In the genomic region with DNA sequence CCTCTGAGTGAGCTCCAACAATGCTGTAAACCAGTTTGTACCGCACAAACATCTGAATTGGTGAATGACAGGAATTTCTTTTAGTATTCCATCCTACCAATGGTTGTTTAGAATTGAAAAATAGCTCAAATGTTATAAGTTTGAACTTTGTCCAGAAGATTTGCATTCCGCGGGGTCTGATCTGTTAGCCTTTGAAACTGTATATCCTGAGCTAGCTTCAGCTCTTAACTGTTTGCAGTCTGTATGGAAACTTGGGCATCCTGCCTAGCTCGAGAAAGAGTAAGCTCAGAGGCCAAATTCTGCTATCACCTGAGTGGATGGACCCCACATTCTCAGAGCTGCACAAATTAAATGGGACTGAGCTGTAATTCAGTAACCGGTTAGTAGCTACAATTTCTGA, we compare ENCODE assay signal across 8 mouse cellular contexts. TPM values are rescaled to one million over a fixed set of nuclear protein-coding genes. Genes with fewer than 3 reads are reported as not detected.
DNase-seq lines count a peak whose midpoint lies in the region; ATAC-seq and TF ChIP-seq lines count a peak whose summit lies in the region.

No protein-coding gene starts in this region.

- H3K9ac ChIP-seq in CH12.LX (ENCODE audit: insufficient read depth, low read depth), result no peak overlapping the region
- H3K9ac ChIP-seq in hindbrain, embryonic 11.5 days (ENCODE audit: low read depth, low read length), result peak overlapping the region; percentile 40; the same call in 1 of the 2 replicates

- H3K4me1 ChIP-seq in CH12.LX (ENCODE audit: control insufficient read depth in 1 of 2, insufficient read depth in 2 of 2), result peaks cover 4 to 38% of the 10 kb centered on the region in 2 experiments; a peak in 3 of 4 replicates
- 0 out of 2 replicates have a peak, but pooled peaks cover 8% of the 10 kb centered on the region for H3K4me1 ChIP-seq in hindbrain, embryonic 11.5 days (replicated peaks; ENCODE audit: control insufficient read depth, insufficient read depth, low read length)
- H3K4me1 ChIP-seq in midbrain, embryonic 10.5 days, result peaks cover 80% of the 10 kb centered on the region

- no peak for TF ChIP-seq CTCF in gastrocnemius, adult 2 months (IDR thresholded peaks at IDR 0.05)
- TF ChIP-seq CTCF in CH12.LX (conservative IDR thresholded peaks at IDR 0.05 in 1 of 2, IDR thresholded peaks at IDR 0.05 in 1 of 2; ENCODE audit: low read depth in 2 of 2, low read length in 2 of 2), result no peak

- H3K4me3 ChIP-seq in gastrocnemius, adult 2 months, result peak overlapping the region; percentile 95
- H3K4me3 ChIP-seq in CH12.LX (replicated peaks in 1 of 3; ENCODE audit: low read depth in 2 of 3, low read length in 2 of 3, poor library complexity in 1 of 3), result no peak overlapping the region
- H3K4me3 ChIP-seq in hindbrain, embryonic 11.5 days (ENCODE audit: low read depth, low read length), result peak overlapping the region; percentile 97; the same call in 1 of the 2 replicates
- H3K4me3 ChIP-seq in midbrain, embryonic 10.5 days, result peak overlapping the region; percentile 76

- peaks cover 47% of the 10 kb centered on the region for H3K79me2 ChIP-seq in CH12.LX (replicated peaks; ENCODE audit: control insufficient read depth, extremely low read depth, insufficient read depth, poor library complexity, severe bottlenecking)

- H3K27ac ChIP-seq in gastrocnemius, adult 2 months, result peak overlapping the region; percentile 99
- H3K27ac ChIP-seq in CH12.LX (ENCODE audit: insufficient read depth, low read depth), result no peak overlapping the region
- no peak overlapping the region for H3K27ac ChIP-seq in hindbrain, embryonic 11.5 days (ENCODE audit: low read depth, low read length)
- peak overlapping the region; percentile 100 for H3K27ac ChIP-seq in midbrain, embryonic 10.5 days (replicated peaks)

- dilution Hi-C loops in CH12.LX (cut with MboI; ENCODE audit: extremely low pct_ligation_motif_present, extremely low pct_unique_long_range_greater_than_20kb, low sequenced_read_pairs), result loop anchor here (25.0 kb wide), 1 partner anchor 116 kb away; no protein-coding TSS in a partner anchor

- no peak for ATAC-seq in hindbrain, embryonic 11.5 days (ENCODE audit: low FRiP score)
- no peak for ATAC-seq in erythroid progenitor cell, adult 5-6 weeks (replicated peaks; ENCODE audit: low FRiP score, poor library complexity, severe bottlenecking)

- peaks cover 17 to 29% of the 10 kb centered on the region in 2 experiments for H3K36me3 ChIP-seq in CH12.LX (replicated peaks in 1 of 2; ENCODE audit: control insufficient read depth in 1 of 2, insufficient read depth in 1 of 2, low read length in 1 of 2)
- H3K36me3 ChIP-seq in hindbrain, embryonic 11.5 days (ENCODE audit: control insufficient read depth, insufficient read depth, low read length), result no peaks in the 10 kb centered on the region
- H3K36me3 ChIP-seq in midbrain, embryonic 10.5 days, result peaks cover 35% of the 10 kb centered on the region

- no peak for TF ChIP-seq RAD21 in CH12.LX (IDR thresholded peaks at IDR 0.05; ENCODE audit: low read depth, low read length)

- TF ChIP-seq EP300 in CH12.LX (IDR thresholded peaks at IDR 0.05; ENCODE audit: low read length), result no peak

- WGBS in hindbrain, embryonic 11.5 days, result 54% methylated on average over 5 of the region's 5 CpGs
- 54% methylated on average over 5 of the region's 5 CpGs for WGBS in midbrain, embryonic 10.5 days

- peak overlapping the region; percentile 86; the same call in 1 of the 2 replicates for H3K4me2 ChIP-seq in CH12.LX (ENCODE audit: insufficient read depth, low read depth, poor library complexity, severe bottlenecking)
- H3K4me2 ChIP-seq in hindbrain, embryonic 11.5 days (replicated peaks; ENCODE audit: low read depth, low read length), result peak overlapping the region; percentile 53

- no peaks in the 10 kb centered on the region for H3K27me3 ChIP-seq in CH12.LX (replicated peaks)
- no peaks in the 10 kb centered on the region for H3K27me3 ChIP-seq in hindbrain, embryonic 11.5 days (ENCODE audit: control insufficient read depth, insufficient read depth, low read length)
- H3K27me3 ChIP-seq in midbrain, embryonic 10.5 days (ENCODE audit: low read depth, poor library complexity, severe bottlenecking), result no peaks in the 10 kb centered on the region

- in situ Hi-C loops in CH12.LX (cut with MboI; ENCODE audit: low pct_ligation_motif_present, low pct_unique_long_range_greater_than_20kb, low sequenced_read_pairs), result no loop called here

- H3K9me3 ChIP-seq in CH12.LX (replicated peaks; ENCODE audit: low read length), result no peaks in the 10 kb centered on the region
- H3K9me3 ChIP-seq in hindbrain, embryonic 11.5 days (ENCODE audit: control insufficient read depth, low read length), result no peaks in the 10 kb centered on the region
- H3K9me3 ChIP-seq in midbrain, embryonic 10.5 days (replicated peaks), result no peaks in the 10 kb centered on the region

- DNase-seq in gastrocnemius, adult 2 months, result peak; percentile 31
- DNase-seq in gastrocnemius, postnatal 14 days, result no peak
- no peak for DNase-seq in CH12.LX (ENCODE audit: extremely low read depth)
- no peak for DNase-seq in hindbrain, embryonic 11.5 days (ENCODE audit: low spot score)
- no peak for DNase-seq in midbrain, embryonic 10.5 days (ENCODE audit: low spot score)
- DNase-seq in adrenal gland, adult 2 months, result no peak
- no peak for DNase-seq in natural killer cell, adult 2 months (ENCODE audit: low spot score in 2 of 2)

- intact Hi-C loops in gastrocnemius, adult 2 months (cut with DNase I), result no loop called here
- intact Hi-C loops in gastrocnemius, postnatal 14 days (cut with DNase I; ENCODE audit: low total_unique reads), result no loop called here

- TF ChIP-seq POLR2A in CH12.LX (IDR thresholded peaks at IDR 0.05; ENCODE audit: low read depth, low read length), result no peak

TF ChIP-seq in CH12.LX, 34 proteins besides CTCF, POLR2A, EP300 and RAD21:
- no peak for TF ChIP-seq MAZ (IDR thresholded peaks at IDR 0.05; ENCODE audit: low read depth, low read length)
- TF ChIP-seq MEF2A (IDR thresholded peaks at IDR 0.05; ENCODE audit: borderline replicate concordance, low read depth, low read length), result no peak
- no peak for TF ChIP-seq GABPA (IDR thresholded peaks at IDR 0.05; ENCODE audit: insufficient replicate concordance, low read depth, low read length)
TF ChIP-seq in CH12.LX: peak in this region for 0.

RNA-seq across cellular contexts. Expression of a gene that starts 3.0 kb away (rescaled TPM):
- 10 to 100 TPM; 76.5 to 87.2 TPM for total RNA-seq in gastrocnemius, adult 2 months (2021)
- total RNA-seq in gastrocnemius, postnatal 14 days (2021), result 10 to 100 TPM; 39.2 to 43.5 TPM
- total RNA-seq in CH12.LX (2012; rRNA removed) (5.6 and 7.4 TPM in 2 replicates), CH12.LX (2014; rRNA removed) (8.3 and 9.8 TPM in 2 replicates)
- polyA plus RNA-seq in CH12.LX (2012; ENCODE audit: insufficient read length, low read depth), result 10.1 and 11.4 TPM in 2 replicates
- polyA plus RNA-seq in hindbrain, embryonic 11.5 days (2014; fragmentation: Nextera tagmentation; extraction: Ambion mirVana), result 77.7 and 80.7 TPM in 2 replicates
- polyA plus RNA-seq in midbrain, embryonic 10.5 days (2016; fragmentation: Nextera tagmentation; extraction: Ambion mirVana), result 70.5 and 73.9 TPM in 2 replicates
- 10 to 100 TPM; 48.3 to 52.4 TPM for total RNA-seq in adrenal gland, adult 2 months (2021)
- polyA plus RNA-seq in adrenal gland, adult 2 months (2012; rRNA removed), result 13.5 and 14.6 TPM in 2 replicates
- total RNA-seq in erythroid progenitor cell, adult 5-6 weeks (2015; ENCODE audit: low replicate concordance), result 29.6 and 37.3 TPM in 2 replicates
- total RNA-seq in erythroid progenitor cell, adult 5-6 weeks (2017; ENCODE audit: low replicate concordance), result 16.3 and 17.8 TPM in 2 replicates

RNA-seq across cellular contexts. Expression of a gene that starts 23.9 kb away (rescaled TPM):
- total RNA-seq in gastrocnemius, adult 2 months (2021), result 10 to 100 TPM; 67.5 to 85.8 TPM
- 10 to 100 TPM; 58.0 to 76.3 TPM for total RNA-seq in gastrocnemius, postnatal 14 days (2021)
- 416 and 617 TPM in 2 replicates for total RNA-seq in CH12.LX (2012; rRNA removed)
- 812 and 852 TPM in 2 replicates for total RNA-seq in CH12.LX (2014; rRNA removed)
- 705 and 730 TPM in 2 replicates for polyA plus RNA-seq in CH12.LX (2012; ENCODE audit: insufficient read length, low read depth)
- 493 and 503 TPM in 2 replicates for polyA plus RNA-seq in hindbrain, embryonic 11.5 days (2014; fragmentation: Nextera tagmentation; extraction: Ambion mirVana)
- polyA plus RNA-seq in midbrain, embryonic 10.5 days (2016; fragmentation: Nextera tagmentation; extraction: Ambion mirVana), result 413 and 417 TPM in 2 replicates
- total RNA-seq in adrenal gland, adult 2 months (2021), result 100 to 1,000 TPM; 179 to 252 TPM
- 210 and 224 TPM in 2 replicates for polyA plus RNA-seq in adrenal gland, adult 2 months (2012; rRNA removed)
- total RNA-seq in erythroid progenitor cell, adult 5-6 weeks (2015; ENCODE audit: low replicate concordance), result 312 and 323 TPM in 2 replicates
- total RNA-seq in erythroid progenitor cell, adult 5-6 weeks (2017; ENCODE audit: low replicate concordance), result 485 and 568 TPM in 2 replicates

RNA-seq across cellular contexts. Expression of a gene that starts 26.7 kb away (rescaled TPM):
- total RNA-seq in gastrocnemius, adult 2 months (2021), result 100 to 1,000 TPM; 101 to 127 TPM
- 10 to 100 TPM; 48.5 to 50.0 TPM for total RNA-seq in gastrocnemius, postnatal 14 days (2021)
- total RNA-seq in CH12.LX (2012; rRNA removed), result 0.34 and 0.47 TPM in 2 replicates
- 0.18 and 0.20 TPM in 2 replicates for total RNA-seq in CH12.LX (2014; rRNA removed)
- 0.51 and 0.76 TPM in 2 replicates for polyA plus RNA-seq in CH12.LX (2012; ENCODE audit: insufficient read length, low read depth)
- polyA plus RNA-seq in hindbrain, embryonic 11.5 days (2014; fragmentation: Nextera tagmentation; extraction: Ambion mirVana), result 17.6 TPM in 2 replicates
- 26.4 and 27.2 TPM in 2 replicates for polyA plus RNA-seq in midbrain, embryonic 10.5 days (2016; fragmentation: Nextera tagmentation; extraction: Ambion mirVana)
- 10 to 100 TPM; 49.3 to 61.7 TPM for total RNA-seq in adrenal gland, adult 2 months (2021)
- polyA plus RNA-seq in adrenal gland, adult 2 months (2012; rRNA removed), result 76.9 and 91.3 TPM in 2 replicates
- 0.84 TPM in 1 of 2 replicates, not detected in the other for total RNA-seq in erythroid progenitor cell, adult 5-6 weeks (2015; ENCODE audit: low replicate concordance)
- 0.39 TPM in 1 of 2 replicates, not detected in the other for total RNA-seq in erythroid progenitor cell, adult 5-6 weeks (2017; ENCODE audit: low replicate concordance)

Comparison
In these comparisons a context has a peak if more than half of its experiments do, and no peak if none do; other contexts are left out.
1. H3K27ac ChIP-seq: peak in gastrocnemius, adult 2 months (single experiment) and midbrain, embryonic 10.5 days (single experiment); none in CH12.LX (single experiment) and hindbrain, embryonic 11.5 days (single experiment).
2. H3K4me3 ChIP-seq: peak in gastrocnemius, adult 2 months (single experiment), hindbrain, embryonic 11.5 days (single experiment) and midbrain, embryonic 10.5 days (single experiment); none in CH12.LX (0 of 3).
3. RNA of a gene that starts 26.7 kb away (total RNA-seq): 101 to 127 TPM in gastrocnemius, adult 2 months, 49.3 to 61.7 TPM in adrenal gland, adult 2 months and 48.5 to 50.0 TPM in gastrocnemius, postnatal 14 days; 0.39 to 0.84 TPM in erythroid progenitor cell, adult 5-6 weeks and 0.18 to 0.47 TPM in CH12.LX; every median in the first group is over 10 times any median in the second.